Mouse (Mus musculus) megakaryocyte progenitor cell, adult 5-6 weeks (primary cell): Measurements from ENCODE around the gene Cys1. TPM values are rescaled to one million over a fixed set of nuclear protein-coding genes. Genes with fewer than 3 reads are reported as not detected.

Experiments
- ATAC-seq: replicated peaks from 2 replicates; pipeline ENCODE4 v1.8.0; 2016; ENCODE audit warnings: mild to moderate bottlenecking, moderate TSS enrichment, inconsistent platforms; ENCODE audit not compliant: poor library complexity
- total RNA-seq, 2 experiments: library from RNA; stranded (forward) in 1 of 2; stranded (reverse) in 1 of 2; fragments of 157-497, 149-512 nt in 1 of 2; fragments of 200-1000 nt in 1 of 2; gene quantifications; 2 replicates each; pipeline versions ENCODE4 v1.2.3 to v1.2.4; 2015 to 2017

The Cys1 gene
- total RNA-seq, 2 experiments from 2014 or later = not detected

- no peak for ATAC-seq
These were observed 16.9 kb upstream of the Cys1 start for GRCm38 (mm10) chr12:24698514-24698913.

GRCm38 (mm10) chr12:24697484-24698204 is 16.0 kb upstream of the Cys1 start:
- ATAC-seq = peak; percentile 78

- ATAC-seq = peak; percentile 96
These were observed 15.2 kb upstream of the Cys1 start for GRCm38 (mm10) chr12:24696500-24697483.

DNA sequence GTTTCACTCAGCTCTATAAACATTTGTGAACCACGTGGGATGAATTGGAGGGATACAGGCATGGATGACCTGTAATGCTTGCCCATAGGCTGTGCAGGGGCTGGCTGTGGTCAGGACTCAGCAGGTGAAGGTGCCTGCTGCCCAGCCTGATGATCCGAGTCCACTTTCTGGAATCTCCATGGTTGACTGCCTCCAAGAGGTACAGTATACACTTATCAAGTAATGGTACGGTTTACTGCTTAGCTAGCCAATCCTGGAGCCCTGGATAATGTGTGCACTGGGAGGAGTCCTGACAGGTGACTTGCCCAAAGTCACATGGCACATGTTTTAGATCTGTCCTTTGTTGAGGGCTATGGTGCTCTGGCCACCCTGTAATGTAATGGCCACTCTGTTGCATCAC is 8.7 kb upstream of the Cys1 start:
- no peak for ATAC-seq

GRCm38 (mm10) chr12:24686696-24687346 is 5.2 kb upstream of the Cys1 start:
- no peak for ATAC-seq

GRCm38 (mm10) chr12:24686038-24686695 is 4.6 kb upstream of the Cys1 start:
- no peak for ATAC-seq

- no peak for ATAC-seq
These were observed 1.8 kb upstream of the Cys1 start for GRCm38 (mm10) chr12:24683461-24683860.

- ATAC-seq = no peak
These were observed 950 bp upstream of the Cys1 start for GRCm38 (mm10) chr12:24682563-24682962.

- peak; percentile 32; the same call in 1 of the 2 replicates for ATAC-seq
These were observed 924 bp downstream of the Cys1 start for GRCm38 (mm10) chr12:24680492-24681285.

GRCm38 (mm10) chr12:24680096-24680491 is 1.5 kb downstream of the Cys1 start:
- no peak for ATAC-seq

- ATAC-seq = peak; percentile 73
These were observed 19.5 kb downstream of the Cys1 start for GRCm38 (mm10) chr12:24662131-24662530.

GRCm38 (mm10) chr12:24661100-24661499 is 20.5 kb downstream of the Cys1 start:
- no peak for ATAC-seq

DNA sequence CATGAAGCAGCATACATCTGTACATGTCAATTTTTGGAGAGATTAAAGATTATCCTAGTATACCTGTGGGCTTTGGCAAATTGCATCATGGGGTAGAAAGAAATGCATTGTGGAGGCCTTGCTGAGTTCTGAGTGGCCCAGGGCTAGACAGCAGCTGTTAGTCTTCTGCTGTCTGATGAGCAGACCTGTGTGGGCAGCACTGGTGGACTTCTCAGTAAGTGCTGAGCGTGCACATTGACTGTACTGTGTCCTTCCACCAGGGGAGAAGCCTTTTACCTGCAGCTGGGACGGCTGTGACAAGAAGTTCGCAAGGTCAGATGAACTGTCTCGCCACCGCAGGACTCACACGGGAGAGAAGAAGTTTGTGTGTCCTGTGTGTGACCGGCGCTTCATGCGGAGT is 21.7 kb downstream of the Cys1 start:
- no peak for ATAC-seq

DNA sequence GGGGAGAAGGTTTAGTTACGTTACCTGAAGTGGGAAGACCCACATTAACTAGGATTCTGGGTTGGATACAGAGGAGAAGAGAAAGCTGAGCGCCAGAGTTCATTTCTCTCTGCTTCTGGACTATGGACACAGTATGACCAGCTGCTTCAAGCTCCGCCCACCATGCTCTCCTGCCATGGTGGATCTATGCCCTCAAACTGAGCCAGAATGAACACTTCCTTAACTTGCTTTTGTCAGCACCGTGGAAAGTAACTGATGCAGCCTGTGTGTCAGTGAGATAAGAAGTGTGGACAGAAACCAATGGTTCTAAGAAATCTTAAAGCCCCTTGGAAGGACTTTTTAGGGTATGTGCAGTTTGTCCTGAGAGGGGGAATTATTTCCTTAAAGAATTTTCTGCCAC is 22.6 kb downstream of the Cys1 start:
- ATAC-seq = peak; percentile 57; the same call in 1 of the 2 replicates

DNA sequence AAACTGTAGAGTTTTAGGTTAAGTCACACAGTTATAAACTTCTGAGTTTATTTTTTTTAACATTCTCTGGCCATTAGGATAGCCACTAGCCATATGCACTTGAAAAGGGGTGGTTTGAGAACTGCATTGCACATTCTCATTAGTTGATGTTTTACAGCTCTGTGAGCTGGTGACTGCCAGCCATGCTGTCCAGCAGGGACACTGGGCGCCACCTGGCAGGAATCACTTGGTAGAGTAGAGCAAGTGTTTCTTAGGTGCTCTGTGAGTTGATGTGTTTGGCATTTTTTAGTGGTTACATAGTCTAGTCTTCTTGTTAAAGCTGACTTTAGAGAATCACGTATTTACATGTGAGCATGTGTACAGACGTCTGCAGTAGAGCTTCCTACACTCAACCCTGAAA is 25.2 kb downstream of the Cys1 start:
- ATAC-seq = no peak

- no peak for ATAC-seq
These were observed 27.3 kb downstream of the Cys1 start for GRCm38 (mm10) chr12:24654065-24654862.

DNA sequence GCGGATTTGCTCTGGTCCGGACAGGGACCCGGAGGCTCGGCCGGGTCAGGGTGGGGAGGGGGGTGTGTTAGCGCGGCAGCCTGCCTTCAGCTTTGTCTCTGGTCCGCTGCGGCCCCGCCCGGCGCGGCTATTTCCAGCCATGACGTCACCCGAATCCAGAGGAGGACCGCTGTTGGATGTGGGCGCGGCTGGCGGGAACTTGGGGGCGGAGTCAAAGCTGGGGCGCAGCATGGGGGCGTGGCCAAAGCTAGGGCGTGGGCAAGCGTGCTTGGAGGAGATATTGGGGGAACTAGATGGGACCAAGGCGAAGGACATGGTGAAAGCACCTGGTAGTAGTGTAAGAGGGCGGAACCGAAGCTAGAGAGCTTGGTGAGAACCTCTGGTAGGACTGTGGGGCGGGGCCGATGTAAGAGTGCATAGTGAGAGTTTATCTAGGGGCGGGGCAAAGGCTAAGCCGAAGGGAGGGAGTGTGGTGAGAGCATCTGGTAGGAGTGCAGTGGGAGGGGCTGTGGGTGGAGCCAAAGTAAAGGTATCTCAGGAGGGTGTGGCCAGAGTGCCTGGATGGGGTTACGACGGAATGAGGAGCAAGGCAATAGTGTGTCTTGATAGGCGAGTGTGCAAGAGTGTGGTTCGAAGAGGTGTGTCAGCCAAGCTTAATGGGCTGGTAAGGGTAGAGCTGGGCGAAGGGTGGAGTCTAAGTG is 29.8 kb downstream of the Cys1 start:
- peak; percentile 71 for ATAC-seq

GRCm38 (mm10) chr12:24651063-24651557 is 30.5 kb downstream of the Cys1 start, which contains the start of gene Klf11:
Gene Klf11, plus strand, starts transcription at chr12:24651274.
- ATAC-seq = peak; percentile 65
